Mouse (Mus musculus): ENCODE measurements at regions not wholly inside any gene's neighbourhood (a gene's known extent, or its start where the extent isn't known, plus 50 kb on each side); places are given as distances from the start of the nearest gene placed in this dataset.

GRCm38 (mm10) chr14:54185265-54185830 is 68.6 kb downstream of the Dad1 start:
- 0 out of 2 replicates have a peak overlapping the region, but pooled peaks have one; percentile 8 for H3K27ac ChIP-seq (ENCODE audit: insufficient read depth, low read length)
- no peak overlapping the region for H3K4me3 ChIP-seq (ENCODE audit: extremely low read depth, insufficient read depth, insufficient read length)
- no peak for TF ChIP-seq CTCF (IDR thresholded peaks at IDR 0.05; ENCODE audit: extremely low read depth, insufficient read depth, insufficient read length, insufficient replicate concordance)
- no peaks in the 10 kb centered on the region for H3K27me3 ChIP-seq (ENCODE audit: control insufficient read depth, insufficient read depth, low read length)
- no peak for DNase-seq (ENCODE audit: low read depth in 1 of 2, low spot score in 2 of 2)
- H3K4me1 ChIP-seq (ENCODE audit: control insufficient read depth, insufficient read depth, insufficient read length), result peaks cover 2% of the 10 kb centered on the region; the same call in 1 of the 2 replicates
- WGBS, result 77% methylated on average over 6 of the region's 6 CpGs
- H3K36me3 ChIP-seq (ENCODE audit: control insufficient read depth, insufficient read depth, low read length), result no peaks in the 10 kb centered on the region

- no peak for TF ChIP-seq POLR2A (IDR thresholded peaks at IDR 0.05; ENCODE audit: low read depth, low read length)
- no peak for TF ChIP-seq CTCF (IDR thresholded peaks at IDR 0.05; ENCODE audit: extremely low read depth, insufficient read depth, insufficient read length, insufficient replicate concordance)
- Histone ChIP-seq H3K4me1 (ENCODE audit: control insufficient read depth, insufficient read depth, insufficient read length) (peaks cover 2% of the 10 kb centered on the region; the same call in 1 of the 2 replicates), H3K4me3 (ENCODE audit: extremely low read depth, insufficient read depth, insufficient read length) (no peak overlapping the region), H3K36me3 (ENCODE audit: control insufficient read depth, insufficient read depth, low read length) (no peaks in the 10 kb centered on the region), H3K27ac (ENCODE audit: insufficient read depth, low read length) (peak overlapping the region; percentile 60; the same call in 1 of the 2 replicates), H3K27me3 (ENCODE audit: control insufficient read depth, insufficient read depth, low read length) (no peaks in the 10 kb centered on the region)
- WGBS, result 81% methylated on average over 3 of the region's 3 CpGs
- DNase-seq (ENCODE audit: low read depth in 1 of 2, low spot score in 2 of 2), result no peak
Measured at GRCm38 (mm10) chr14:54183873-54184272, 70.0 kb downstream of the Dad1 start.

- no peak for TF ChIP-seq CTCF (IDR thresholded peaks at IDR 0.05; ENCODE audit: extremely low read depth, insufficient read depth, insufficient read length, insufficient replicate concordance)
- TF ChIP-seq POLR2A (IDR thresholded peaks at IDR 0.05; ENCODE audit: low read depth, low read length), result no peak
- Histone ChIP-seq H3K4me3 (ENCODE audit: extremely low read depth, insufficient read depth, insufficient read length) (no peak overlapping the region), H3K36me3 (ENCODE audit: control insufficient read depth, insufficient read depth, low read length) (no peaks in the 10 kb centered on the region), H3K27me3 (ENCODE audit: control insufficient read depth, insufficient read depth, low read length) (no peaks in the 10 kb centered on the region), H3K4me1 (ENCODE audit: control insufficient read depth, insufficient read depth, insufficient read length) (peaks cover 2% of the 10 kb centered on the region; the same call in 1 of the 2 replicates), H3K27ac (ENCODE audit: insufficient read depth, low read length) (peak overlapping the region; percentile 60; the same call in 1 of the 2 replicates)
- WGBS, result 76% methylated on average over 10 of the region's 10 CpGs
- DNase-seq (ENCODE audit: low read depth in 1 of 2, low spot score in 2 of 2), result no peak
Measured at GRCm38 (mm10) chr14:54182838-54183237, 71.1 kb downstream of the Dad1 start.

DNA sequence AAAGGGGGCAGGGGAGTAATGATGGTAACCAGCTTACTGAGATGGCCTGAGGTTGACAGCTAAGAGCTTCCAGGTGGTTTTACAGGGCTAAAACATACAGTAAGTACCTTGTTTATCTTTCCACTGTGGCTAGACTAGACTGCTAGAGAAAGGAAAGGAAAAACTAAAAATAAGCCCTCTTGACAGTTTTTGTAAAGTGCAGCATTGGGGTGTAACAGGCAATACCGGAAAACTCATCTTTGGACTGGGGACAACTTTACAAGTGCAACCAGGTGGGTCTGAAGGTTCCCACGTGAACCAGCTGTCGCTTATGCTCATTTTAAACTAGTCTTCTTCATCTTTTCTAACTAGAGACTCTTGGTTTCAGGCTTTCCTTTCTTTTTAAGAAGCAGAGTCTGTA is 72.6 kb downstream of the Dad1 start:
- DNase-seq (ENCODE audit: low read depth in 1 of 2, low spot score in 2 of 2), result no peak
- WGBS, result 41% methylated on average over 3 of the region's 3 CpGs
- peaks cover 2% of the 10 kb centered on the region; the same call in 1 of the 2 replicates for H3K4me1 ChIP-seq (ENCODE audit: control insufficient read depth, insufficient read depth, insufficient read length)
- no peaks in the 10 kb centered on the region for H3K27me3 ChIP-seq (ENCODE audit: control insufficient read depth, insufficient read depth, low read length)
- no peak overlapping the region for H3K4me3 ChIP-seq (ENCODE audit: extremely low read depth, insufficient read depth, insufficient read length)
- peak overlapping the region; percentile 70; the same call in 1 of the 2 replicates for H3K27ac ChIP-seq (ENCODE audit: insufficient read depth, low read length)
- TF ChIP-seq POLR2A (IDR thresholded peaks at IDR 0.05; ENCODE audit: low read depth, low read length), result no peak
- no peak for TF ChIP-seq CTCF (IDR thresholded peaks at IDR 0.05; ENCODE audit: extremely low read depth, insufficient read depth, insufficient read length, insufficient replicate concordance)
- no peaks in the 10 kb centered on the region for H3K36me3 ChIP-seq (ENCODE audit: control insufficient read depth, insufficient read depth, low read length)

GRCm38 (mm10) chr14:54180754-54181153 is 73.2 kb downstream of the Dad1 start:
- Histone ChIP-seq H3K36me3 (ENCODE audit: control insufficient read depth, insufficient read depth, low read length) (no peaks in the 10 kb centered on the region), H3K27me3 (ENCODE audit: control insufficient read depth, insufficient read depth, low read length) (no peaks in the 10 kb centered on the region), H3K4me3 (ENCODE audit: extremely low read depth, insufficient read depth, insufficient read length) (no peak overlapping the region; the same call in 1 of the 2 replicates), H3K27ac (ENCODE audit: insufficient read depth, low read length) (peak overlapping the region; percentile 70), H3K4me1 (ENCODE audit: control insufficient read depth, insufficient read depth, insufficient read length) (peaks cover 2% of the 10 kb centered on the region; the same call in 1 of the 2 replicates)
- 79% methylated on average over 3 of the region's 3 CpGs for WGBS
- no peak for DNase-seq (ENCODE audit: low read depth in 1 of 2, low spot score in 2 of 2)
- TF ChIP-seq POLR2A (IDR thresholded peaks at IDR 0.05; ENCODE audit: low read depth, low read length), result no peak
- no peak for TF ChIP-seq CTCF (IDR thresholded peaks at IDR 0.05; ENCODE audit: extremely low read depth, insufficient read depth, insufficient read length, insufficient replicate concordance)

- Histone ChIP-seq H3K27ac (ENCODE audit: insufficient read depth, low read length) (peak overlapping the region; percentile 58), H3K4me3 (ENCODE audit: extremely low read depth, insufficient read depth, insufficient read length) (no peak overlapping the region), H3K36me3 (ENCODE audit: control insufficient read depth, insufficient read depth, low read length) (no peaks in the 10 kb centered on the region), H3K27me3 (ENCODE audit: control insufficient read depth, insufficient read depth, low read length) (no peaks in the 10 kb centered on the region), H3K4me1 (ENCODE audit: control insufficient read depth, insufficient read depth, insufficient read length) (peaks cover 2% of the 10 kb centered on the region; the same call in 1 of the 2 replicates)
- no peak for DNase-seq (ENCODE audit: low read depth in 1 of 2, low spot score in 2 of 2)
- no peak for TF ChIP-seq CTCF (IDR thresholded peaks at IDR 0.05; ENCODE audit: extremely low read depth, insufficient read depth, insufficient read length, insufficient replicate concordance)
- no peak for TF ChIP-seq POLR2A (IDR thresholded peaks at IDR 0.05; ENCODE audit: low read depth, low read length)
- 64% methylated on average over 3 of the region's 3 CpGs for WGBS
Measured at GRCm38 (mm10) chr14:54180271-54180670, 73.6 kb downstream of the Dad1 start.

DNA sequence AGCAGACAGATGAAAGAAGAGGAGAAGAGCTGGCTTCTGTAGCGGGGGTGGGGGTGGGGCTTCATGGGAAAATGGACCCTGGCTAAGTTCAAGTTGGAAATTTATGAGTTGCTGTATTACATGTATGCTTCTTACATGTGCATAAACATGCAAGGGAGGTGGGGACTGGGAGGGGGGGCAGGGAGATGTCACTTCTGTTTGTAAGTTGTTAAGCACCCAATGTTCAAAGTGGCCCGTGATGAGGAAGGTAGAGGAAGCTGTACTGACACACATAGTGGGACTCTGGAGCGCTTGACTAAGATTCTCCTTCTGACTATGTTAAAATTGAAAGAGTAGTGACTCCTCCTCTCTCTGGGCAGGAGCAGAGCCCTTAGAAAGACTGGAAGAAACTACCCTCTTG is 75.0 kb downstream of the Dad1 start:
- WGBS, result 74% methylated on average over 3 of the region's 3 CpGs
- Histone ChIP-seq H3K4me3 (ENCODE audit: extremely low read depth, insufficient read depth, insufficient read length) (no peak overlapping the region), H3K4me1 (ENCODE audit: control insufficient read depth, insufficient read depth, insufficient read length) (peaks cover 2% of the 10 kb centered on the region; the same call in 1 of the 2 replicates), H3K27ac (ENCODE audit: insufficient read depth, low read length) (no peak overlapping the region), H3K36me3 (ENCODE audit: control insufficient read depth, insufficient read depth, low read length) (no peaks in the 10 kb centered on the region), H3K27me3 (ENCODE audit: control insufficient read depth, insufficient read depth, low read length) (no peaks in the 10 kb centered on the region)
- TF ChIP-seq CTCF (IDR thresholded peaks at IDR 0.05; ENCODE audit: extremely low read depth, insufficient read depth, insufficient read length, insufficient replicate concordance), result no peak
- DNase-seq (ENCODE audit: low read depth in 1 of 2, low spot score in 2 of 2), result no peak

All from spleen, adult 2 months (tissue).